Mouse (Mus musculus) olfactory bulb, adult 2 months (tissue): Measurements from ENCODE around the gene Cfc1.

Source experiments
- CTCF ChIP-seq: fragments of 200-500 bp; IDR thresholded peaks from 2 replicates; pipeline ENCODE4 v1.5.1; 2012; ENCODE audit warnings: low read depth, mild to moderate bottlenecking, low read length, moderate library complexity; ENCODE audit not compliant: insufficient read depth
- POLR2A ChIP-seq: fragments of 200-500 bp; IDR thresholded peaks from 2 replicates; pipeline ENCODE4 v1.6.1; 2012; ENCODE audit warnings: mild to moderate bottlenecking, low read depth, low read length, moderate library complexity; ENCODE audit not compliant: insufficient read depth

- TF ChIP-seq POLR2A (no peak), CTCF (no peak)
Measured at GRCm38 (mm10) chr1:34489852-34490541, 45.5 kb upstream of the Cfc1 start.
